Mouse (Mus musculus) thymus, adult 2 months (tissue): Measurements from ENCODE around the gene Scn3b.

Experiments
- CTCF ChIP-seq: fragments of 200-500 bp; IDR thresholded peaks from 2 replicates; pipeline ENCODE4 v1.5.1; 2012; ENCODE audit warnings: mild to moderate bottlenecking, control low read depth, low read length, moderate library complexity, borderline replicate concordance; ENCODE audit not compliant: control insufficient read depth, poor library complexity, insufficient read depth; ENCODE audit errors: extremely low read depth
- POLR2A ChIP-seq: fragments of 200-500 bp; IDR thresholded peaks from 2 replicates; pipeline ENCODE4 v1.6.1; 2012; ENCODE audit warnings: mild to moderate bottlenecking, low read length, control low read depth, moderate library complexity; ENCODE audit not compliant: control insufficient read depth, poor library complexity, insufficient read depth; ENCODE audit errors: extremely low read depth

- no peak for TF ChIP-seq CTCF
- no peak for TF ChIP-seq POLR2A
These were observed 5.1 kb upstream of the Scn3b start for GRCm38 (mm10) chr9:40263874-40264273.
